Mouse (Mus musculus) liver, embryonic 16.5 days (tissue): ENCODE measurements around the gene Tet2. TPM values are rescaled to one million over a fixed set of nuclear protein-coding genes. Genes with fewer than 3 reads are reported as not detected.

Experiments used
- ATAC-seq: fragments of 200-750 bp; cut with Nextera tagmentation; 2 replicates; pipeline ENCODE4 v1.8.0; 2017; ENCODE audit warnings: low read depth, mild to moderate bottlenecking, moderate number of reproducible peaks, moderate library complexity
- H3K27ac ChIP-seq: fragments of 300-500 bp; sonication (generic); 2 replicates; pipeline ENCODE4 v1.5.1; 2014; ENCODE audit warnings: mild to moderate bottlenecking, low read length
- H3K27me3 ChIP-seq: fragments of 300-500 bp; sonication (generic); 2 replicates; pipeline ENCODE4 v1.6.1; 2014; ENCODE audit warnings: low read depth, low read length, mixed read lengths; ENCODE audit not compliant: control insufficient read depth, insufficient read depth
- H3K36me3 ChIP-seq: fragments of 300-500 bp; sonication (generic); 2 replicates; pipeline ENCODE4 v1.6.1; 2014; ENCODE audit warnings: mild to moderate bottlenecking; ENCODE audit not compliant: control insufficient read depth, insufficient read depth
- H3K4me1 ChIP-seq: fragments of 300-500 bp; sonication (generic); 2 replicates; pipeline ENCODE4 v1.6.1; 2014; ENCODE audit warnings: low read depth, low read length, mixed read lengths; ENCODE audit not compliant: control insufficient read depth
- H3K4me2 ChIP-seq: fragments of 300-500 bp; sonication (generic); 2 replicates; pipeline ENCODE4 v1.6.1; 2014; ENCODE audit warnings: low read depth, low read length, mixed read lengths
- H3K4me3 ChIP-seq: fragments of 300-500 bp; sonication (generic); 2 replicates; pipeline ENCODE4 v1.5.1; 2014; ENCODE audit warnings: low read depth, mild to moderate bottlenecking, low read length
- H3K9ac ChIP-seq: fragments of 300-500 bp; sonication (generic); 2 replicates; pipeline ENCODE4 v1.6.1; 2014; ENCODE audit warnings: low read depth, low read length
- H3K9me3 ChIP-seq: fragments of 300-500 bp; sonication (generic); replicated peaks from 2 replicates; pipeline ENCODE4 v1.6.1; 2016; ENCODE audit warnings: low read length; ENCODE audit not compliant: control insufficient read depth
- WGBS: fragments of 180-500 bp; shearing (Covaris S2); extraction: QIAGEN DNeasy Blood & Tissue Kit; methylation state at CpG from one replicate; pipeline ENCODE4 v1.1.7; 2014; ENCODE audit not compliant: insufficient replicate concordance; 5-methylcytosine and 5-hydroxymethylcytosine counted together
- polyA plus RNA-seq: library from polyadenylated mRNA; unstranded; fragments of >200 nt; fragmentation: Nextera tagmentation; extraction: Ambion mirVana; gene quantifications from 2 replicates; pipeline ENCODE4 v1.2.1, GENCODE M21; 2015

Gene Tet2
- polyA plus RNA-seq, 1 experiment from 2014 or later: 3.0 TPM

GRCm38 (mm10) chr3:133579140-133579539, 34.2 kb upstream of the Tet2 start:
- H3K4me3 ChIP-seq: no peak overlapping the region
- no peaks in the 10 kb centered on the region for H3K9me3 ChIP-seq
- WGBS: 67% methylated on average over 9 of the region's 9 CpGs
- no peak overlapping the region for H3K27ac ChIP-seq
- no peaks in the 10 kb centered on the region for H3K4me1 ChIP-seq
- no peak overlapping the region for H3K4me2 ChIP-seq
- no peaks in the 10 kb centered on the region for H3K36me3 ChIP-seq
- no peak overlapping the region for H3K9ac ChIP-seq
- no peak for ATAC-seq
- H3K27me3 ChIP-seq: no peaks in the 10 kb centered on the region

- H3K4me1 ChIP-seq: no peaks in the 10 kb centered on the region
- no peak for ATAC-seq
- no peaks in the 10 kb centered on the region for H3K9me3 ChIP-seq
- WGBS: 46% methylated on average over 6 of the region's 6 CpGs
- no peak overlapping the region for H3K4me2 ChIP-seq
- no peaks in the 10 kb centered on the region for H3K36me3 ChIP-seq
- no peak overlapping the region for H3K27ac ChIP-seq
- no peak overlapping the region for H3K4me3 ChIP-seq
- H3K9ac ChIP-seq: no peak overlapping the region
- H3K27me3 ChIP-seq: no peaks in the 10 kb centered on the region
Observed at GRCm38 (mm10) chr3:133574969-133575368, 30.0 kb upstream of the Tet2 start.

GRCm38 (mm10) chr3:133571961-133572360, 27.0 kb upstream of the Tet2 start:
- no peak for ATAC-seq
- 55% methylated on average over 5 of the region's 5 CpGs for WGBS
- Histone ChIP-seq H3K4me2 (no peak overlapping the region), H3K9me3 (no peaks in the 10 kb centered on the region), H3K9ac (no peak overlapping the region), H3K4me1 (no peaks in the 10 kb centered on the region), H3K4me3 (no peak overlapping the region), H3K27me3 (no peaks in the 10 kb centered on the region), H3K27ac (no peak overlapping the region), H3K36me3 (no peaks in the 10 kb centered on the region)

- H3K4me2 ChIP-seq: no peak overlapping the region
- no peak overlapping the region for H3K9ac ChIP-seq
- H3K4me1 ChIP-seq: no peaks in the 10 kb centered on the region
- H3K9me3 ChIP-seq: no peaks in the 10 kb centered on the region
- WGBS: 30% methylated on average over 2 of the region's 2 CpGs
- ATAC-seq: no peak
- no peak overlapping the region for H3K27ac ChIP-seq
- H3K27me3 ChIP-seq: no peaks in the 10 kb centered on the region
- no peak overlapping the region for H3K4me3 ChIP-seq
- H3K36me3 ChIP-seq: no peaks in the 10 kb centered on the region
Observed at GRCm38 (mm10) chr3:133563503-133564205, 18.7 kb upstream of the Tet2 start.

- H3K27ac ChIP-seq: no peak overlapping the region
- H3K27me3 ChIP-seq: no peaks in the 10 kb centered on the region
- no peak overlapping the region for H3K9ac ChIP-seq
- 73% methylated on average over 6 of the region's 6 CpGs for WGBS
- no peak for ATAC-seq
- no peaks in the 10 kb centered on the region for H3K4me1 ChIP-seq
- no peak overlapping the region for H3K4me3 ChIP-seq
- H3K9me3 ChIP-seq: no peaks in the 10 kb centered on the region
- no peak overlapping the region for H3K4me2 ChIP-seq
- H3K36me3 ChIP-seq: no peaks in the 10 kb centered on the region
Observed at GRCm38 (mm10) chr3:133559413-133560114, 14.6 kb upstream of the Tet2 start.

- no peaks in the 10 kb centered on the region for H3K36me3 ChIP-seq
- 35% methylated on average over 6 of the region's 6 CpGs for WGBS
- no peaks in the 10 kb centered on the region for H3K9me3 ChIP-seq
- H3K4me1 ChIP-seq: no peaks in the 10 kb centered on the region
- H3K9ac ChIP-seq: no peak overlapping the region
- H3K4me2 ChIP-seq: no peak overlapping the region
- no peak for ATAC-seq
- H3K4me3 ChIP-seq: no peak overlapping the region
- H3K27ac ChIP-seq: no peak overlapping the region
- no peaks in the 10 kb centered on the region for H3K27me3 ChIP-seq
Observed at GRCm38 (mm10) chr3:133557602-133558001, 12.7 kb upstream of the Tet2 start.

GRCm38 (mm10) chr3:133557154-133557553, 12.2 kb upstream of the Tet2 start:
- 68% methylated on average over 7 of the region's 7 CpGs for WGBS
- no peak overlapping the region for H3K27ac ChIP-seq
- no peaks in the 10 kb centered on the region for H3K27me3 ChIP-seq
- H3K36me3 ChIP-seq: no peaks in the 10 kb centered on the region
- H3K4me3 ChIP-seq: no peak overlapping the region
- no peaks in the 10 kb centered on the region for H3K9me3 ChIP-seq
- no peak for ATAC-seq
- no peak overlapping the region for H3K4me2 ChIP-seq
- no peaks in the 10 kb centered on the region for H3K4me1 ChIP-seq
- H3K9ac ChIP-seq: no peak overlapping the region

GRCm38 (mm10) chr3:133555378-133555777, 10.4 kb upstream of the Tet2 start:
- H3K4me2 ChIP-seq: no peak overlapping the region
- no peak overlapping the region for H3K9ac ChIP-seq
- H3K4me1 ChIP-seq: no peaks in the 10 kb centered on the region
- no peak for ATAC-seq
- no peak overlapping the region for H3K4me3 ChIP-seq
- H3K9me3 ChIP-seq: no peaks in the 10 kb centered on the region
- 58% methylated on average over 7 of the region's 7 CpGs for WGBS
- H3K36me3 ChIP-seq: no peaks in the 10 kb centered on the region
- no peaks in the 10 kb centered on the region for H3K27me3 ChIP-seq
- H3K27ac ChIP-seq: no peak overlapping the region

- H3K4me3 ChIP-seq: no peak overlapping the region
- H3K9me3 ChIP-seq: no peaks in the 10 kb centered on the region
- WGBS: 65% methylated on average over 6 of the region's 6 CpGs
- ATAC-seq: no peak
- H3K4me2 ChIP-seq: no peak overlapping the region
- H3K36me3 ChIP-seq: no peaks in the 10 kb centered on the region
- no peak overlapping the region for H3K9ac ChIP-seq
- H3K4me1 ChIP-seq: no peaks in the 10 kb centered on the region
- H3K27me3 ChIP-seq: no peaks in the 10 kb centered on the region
- no peak overlapping the region for H3K27ac ChIP-seq
Observed at GRCm38 (mm10) chr3:133554552-133555067, 9.7 kb upstream of the Tet2 start.
